Mouse (Mus musculus) stomach, embryonic 15.5 days (tissue): ENCODE results near the gene Ugt3a1. TPM values are rescaled to one million over a fixed set of nuclear protein-coding genes. Genes with fewer than 3 reads are reported as not detected.

Source experiments
- ATAC-seq: fragments of 200-750 bp; cut with Nextera tagmentation; 2 replicates; pipeline ENCODE4 v1.8.0; 2017; ENCODE audit warnings: low read depth, moderate number of reproducible peaks, moderate TSS enrichment; ENCODE audit not compliant: insufficient read depth, low FRiP score
- H3K27ac ChIP-seq: fragments of 300-500 bp; sonication (generic); 2 replicates; pipeline ENCODE4 v1.5.1; 2015; ENCODE audit warnings: mild to moderate bottlenecking, inconsistent platforms
- H3K27me3 ChIP-seq: fragments of 300-500 bp; sonication (generic); replicated peaks from 2 replicates; pipeline ENCODE4 v1.6.1; 2015; ENCODE audit warnings: inconsistent platforms
- H3K36me3 ChIP-seq: fragments of 300-500 bp; sonication (generic); 2 replicates; pipeline ENCODE4 v1.6.1; 2015; ENCODE audit warnings: inconsistent platforms
- H3K4me1 ChIP-seq: fragments of 300-500 bp; sonication (generic); 2 replicates; pipeline ENCODE4 v1.6.1; 2015; ENCODE audit warnings: inconsistent platforms
- H3K4me2 ChIP-seq: fragments of 300-500 bp; sonication (generic); 2 replicates; pipeline ENCODE4 v1.6.1; 2015; ENCODE audit warnings: mild to moderate bottlenecking, inconsistent platforms
- H3K4me3 ChIP-seq: fragments of 300-500 bp; sonication (generic); replicated peaks from 2 replicates; pipeline ENCODE4 v1.5.1; 2015; ENCODE audit warnings: inconsistent platforms
- H3K9ac ChIP-seq: fragments of 300-500 bp; sonication (generic); 2 replicates; pipeline ENCODE4 v1.6.1; 2015; ENCODE audit warnings: inconsistent platforms
- H3K9me3 ChIP-seq: fragments of 300-500 bp; sonication (generic); 2 replicates; pipeline ENCODE4 v1.6.1; 2016; ENCODE audit warnings: inconsistent platforms
- WGBS: fragments of 180-500 bp; shearing (Covaris S2); methylation state at CpG from one replicate; pipeline ENCODE4 v1.1.7; 2015; 5-methylcytosine and 5-hydroxymethylcytosine counted together
- polyA plus RNA-seq: library from polyadenylated mRNA; unstranded; fragments of >200 nt; fragmentation: Nextera tagmentation; extraction: Ambion mirVana; gene quantifications from 2 replicates; pipeline ENCODE4 v1.2.1, GENCODE M21; 2015

Gene Ugt3a1
- polyA plus RNA-seq, 1 experiment from 2014 or later: 0.15 TPM

DNA sequence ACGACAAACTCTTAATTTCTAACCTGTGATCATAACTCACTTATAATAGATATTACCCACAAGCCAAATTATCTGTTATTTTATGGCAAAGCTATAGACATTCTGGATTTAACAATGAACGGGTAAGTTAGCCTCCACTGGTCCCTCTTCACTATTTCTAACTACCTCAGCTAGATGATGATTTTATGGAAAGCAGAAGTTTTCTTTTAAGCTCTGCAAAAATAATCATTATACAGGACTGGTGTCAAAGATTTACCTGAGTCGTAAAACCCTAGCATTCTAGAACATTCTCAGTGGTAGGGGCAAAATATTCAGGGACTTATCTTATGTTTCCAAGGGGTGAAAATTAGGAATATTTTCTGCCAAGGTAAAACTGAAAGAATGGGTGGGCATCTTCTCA, 59.9 kb downstream of the Ugt3a1 start:
- 74% methylated on average over 3 of the region's 3 CpGs for WGBS
- Histone ChIP-seq H3K27me3 (no peaks in the 10 kb centered on the region), H3K9me3 (no peaks in the 10 kb centered on the region), H3K36me3 (no peaks in the 10 kb centered on the region), H3K9ac (no peak overlapping the region), H3K27ac (no peak overlapping the region), H3K4me3 (no peak overlapping the region), H3K4me1 (no peaks in the 10 kb centered on the region), H3K4me2 (no peak overlapping the region)
- no peak for ATAC-seq

- WGBS: 66% methylated on average over 3 of the region's 3 CpGs
- ATAC-seq: no peak
Observed at GRCm38 (mm10) chr15:9337021-9337420, 60.3 kb downstream of the Ugt3a1 start.

GRCm38 (mm10) chr15:9348739-9349138, 72.1 kb downstream of the Ugt3a1 start:
- no peak overlapping the region for H3K4me2 ChIP-seq
- H3K27ac ChIP-seq: no peak overlapping the region
- H3K9ac ChIP-seq: no peak overlapping the region
- H3K36me3 ChIP-seq: no peaks in the 10 kb centered on the region
- no peak for ATAC-seq
- WGBS: 52% methylated on average over 3 of the region's 3 CpGs
- no peak overlapping the region for H3K4me3 ChIP-seq
- no peaks in the 10 kb centered on the region for H3K4me1 ChIP-seq
- H3K9me3 ChIP-seq: no peaks in the 10 kb centered on the region
- no peaks in the 10 kb centered on the region for H3K27me3 ChIP-seq

More at GRCm38 (mm10) chr15:9337021-9337420, 60.3 kb downstream of the Ugt3a1 start:
- Histone ChIP-seq H3K4me1 (no peaks in the 10 kb centered on the region), H3K4me3 (no peak overlapping the region), H3K9me3 (no peaks in the 10 kb centered on the region), H3K27ac (no peak overlapping the region), H3K27me3 (no peaks in the 10 kb centered on the region), H3K36me3 (no peaks in the 10 kb centered on the region), H3K9ac (no peak overlapping the region), H3K4me2 (no peak overlapping the region)

GRCm38 (mm10) chr15:9362801-9363200, 86.1 kb downstream of the Ugt3a1 start:
- no peak overlapping the region for H3K4me3 ChIP-seq
- ATAC-seq: no peak
- H3K9ac ChIP-seq: no peak overlapping the region
- H3K4me2 ChIP-seq: no peak overlapping the region
- no peaks in the 10 kb centered on the region for H3K9me3 ChIP-seq
- H3K27ac ChIP-seq: no peak overlapping the region
- H3K27me3 ChIP-seq: no peaks in the 10 kb centered on the region
- H3K4me1 ChIP-seq: no peaks in the 10 kb centered on the region
- 72% methylated on average over 2 of the region's 2 CpGs for WGBS
- no peaks in the 10 kb centered on the region for H3K36me3 ChIP-seq

Other genes with a start within 250 kb of the Ugt3a1 start
- 38.6 and 40.0 TPM in 2 replicates for gene Nadk2, start 205.6 kb upstream of the Ugt3a1 start, polyA plus RNA-seq
- gene Lmbrd2, start 136.3 kb upstream of the Ugt3a1 start, polyA plus RNA-seq: 2.9 and 3.1 TPM in 2 replicates
- 52.5 and 56.7 TPM in 2 replicates for gene Skp2, start 121.5 kb upstream of the Ugt3a1 start, polyA plus RNA-seq
- gene Ugt3a2, start 58.7 kb downstream of the Ugt3a1 start, polyA plus RNA-seq: not detected in 2 replicates
- gene Capsl, start 159.1 kb downstream of the Ugt3a1 start, polyA plus RNA-seq: 7.5 and 10.9 TPM in 2 replicates